Mouse (Mus musculus) thymus, postnatal 25 days (tissue): ENCODE results near the gene Eno2.
"Not testable (repeated sequence)": the region's sequence is repeated elsewhere in the genome, so short reads cannot be mapped to it uniquely, and the experiment has no call there.

Experiments used
- DNase-seq: peaks from one replicate; pipeline ENCODE4 v3.0.0; 2022

Gene Eno2

GRCm38 (mm10) chr6:124769101-124769765 is at the start of gene Eno2:
TSS of gene Eno2 (minus strand) at chr6:124769673.
- peak; percentile 66 for DNase-seq

- DNase-seq = no peak
These were observed 48.5 kb upstream of the Eno2 start for GRCm38 (mm10) chr6:124817971-124818370.

- DNase-seq = no peak
These were observed 48.1 kb upstream of the Eno2 start for GRCm38 (mm10) chr6:124817563-124817962.

- DNase-seq = no peak
These were observed 47.7 kb upstream of the Eno2 start for GRCm38 (mm10) chr6:124817125-124817524.

GRCm38 (mm10) chr6:124816611-124817010 is 47.1 kb upstream of the Eno2 start:
- DNase-seq = no peak

- DNase-seq = no peak
These were observed 45.6 kb upstream of the Eno2 start for GRCm38 (mm10) chr6:124814858-124815774.

GRCm38 (mm10) chr6:124814448-124814847 is 45.0 kb upstream of the Eno2 start:
- DNase-seq = no peak

GRCm38 (mm10) chr6:124813933-124814332 is 44.5 kb upstream of the Eno2 start, which contains the start of gene Tpi1:
TSS of gene Tpi1 (minus strand) at chr6:124814296.
- DNase-seq = peak; percentile 81

- DNase-seq = peak; percentile 73
These were observed 44.0 kb upstream of the Eno2 start for GRCm38 (mm10) chr6:124813496-124813895.

GRCm38 (mm10) chr6:124812848-124813247 is 43.4 kb upstream of the Eno2 start:
- no peak for DNase-seq

- DNase-seq = no peak
These were observed 42.5 kb upstream of the Eno2 start for GRCm38 (mm10) chr6:124811701-124812560.

- DNase-seq = no peak
These were observed 41.9 kb upstream of the Eno2 start for GRCm38 (mm10) chr6:124811403-124811665.

- DNase-seq = not testable (repeated sequence)
These were observed 41.3 kb upstream of the Eno2 start for GRCm38 (mm10) chr6:124810566-124811402.

- no peak for DNase-seq
These were observed 40.5 kb upstream of the Eno2 start for GRCm38 (mm10) chr6:124809775-124810538.

GRCm38 (mm10) chr6:124809052-124809774 is 39.7 kb upstream of the Eno2 start:
- peak; percentile 76 for DNase-seq

- peak; percentile 29 for DNase-seq
These were observed 39.0 kb upstream of the Eno2 start, which contains the start of gene Spsb2 for GRCm38 (mm10) chr6:124808358-124809012. TSS of gene Spsb2 (plus strand) at chr6:124808661.

GRCm38 (mm10) chr6:124807986-124808357 is 38.5 kb upstream of the Eno2 start:
- DNase-seq = no peak

- no peak for DNase-seq
These were observed 37.9 kb upstream of the Eno2 start for GRCm38 (mm10) chr6:124807366-124807765.

- no peak for DNase-seq
These were observed 37.1 kb upstream of the Eno2 start for GRCm38 (mm10) chr6:124806446-124807140.
